19 mouse cellular contexts compared by ENCODE assay signal in genomic region chr10:25371336-25371735, GRCm38 (mm10). TPM values are rescaled to one million over a fixed set of nuclear protein-coding genes. Genes with fewer than 3 reads are reported as not detected.
DNase-seq lines count a peak whose midpoint lies in the region; ATAC-seq and TF ChIP-seq lines count a peak whose summit lies in the region.
"Had no signal": no experiment of that assay in that cellular context is flagged by ENCODE, and none has a peak within 500 bp of the region (broad histone marks: within the 10 kb centered on the region; RNA-seq: fewer than 3 reads in every experiment).

No protein-coding gene starts in this region.

- 55% methylated on average over 2 of the region's 2 CpGs for WGBS in embryonic facial prominence, embryonic 11.5 days
- 25% methylated on average over 2 of the region's 2 CpGs for WGBS in limb, embryonic 13.5 days
- WGBS in liver, postnatal 0 days (ENCODE audit: insufficient replicate concordance) = 71% methylated on average over 2 of the region's 2 CpGs

- TF ChIP-seq EP300 in liver, postnatal 0 days (IDR thresholded peaks at IDR 0.05; ENCODE audit: low read depth) = no peak

- H3K9ac ChIP-seq in embryonic facial prominence, embryonic 11.5 days (replicated peaks; ENCODE audit: low read length) = no peak overlapping the region
- no peak overlapping the region for H3K9ac ChIP-seq in limb, embryonic 13.5 days
- H3K9ac ChIP-seq in liver, postnatal 0 days (replicated peaks) = no peak overlapping the region
- H3K9ac ChIP-seq: hindbrain, embryonic 12.5 days; intestine, embryonic 15.5 days; liver, embryonic 14.5 days had no signal

- H3K9me3 ChIP-seq in embryonic facial prominence, embryonic 11.5 days (replicated peaks; ENCODE audit: control insufficient read depth, low read length) = no peaks in the 10 kb centered on the region
- no peaks in the 10 kb centered on the region for H3K9me3 ChIP-seq in limb, embryonic 13.5 days
- H3K9me3 ChIP-seq in liver, postnatal 0 days (ENCODE audit: low read length) = no peaks in the 10 kb centered on the region
- H3K9me3 ChIP-seq: hindbrain, embryonic 12.5 days; intestine, embryonic 15.5 days had no signal

- H3K27me3 ChIP-seq in embryonic facial prominence, embryonic 11.5 days (ENCODE audit: control insufficient read depth, insufficient read depth, low read length) = no peaks in the 10 kb centered on the region
- no peaks in the 10 kb centered on the region for H3K27me3 ChIP-seq in limb, embryonic 13.5 days
- no peaks in the 10 kb centered on the region for H3K27me3 ChIP-seq in liver, postnatal 0 days (ENCODE audit: insufficient read depth, low read length)
- H3K27me3 ChIP-seq: hindbrain, embryonic 12.5 days; intestine, embryonic 15.5 days; Patski had no signal

- H3K4me2 ChIP-seq in embryonic facial prominence, embryonic 11.5 days (ENCODE audit: low read depth, low read length) = no peak overlapping the region
- peak overlapping the region; percentile 51 for H3K4me2 ChIP-seq in limb, embryonic 13.5 days (replicated peaks)
- no peak overlapping the region for H3K4me2 ChIP-seq in liver, postnatal 0 days (ENCODE audit: low read depth, low read length)
- H3K4me2 ChIP-seq: hindbrain, embryonic 12.5 days; intestine, embryonic 15.5 days had no signal

- ATAC-seq in embryonic facial prominence, embryonic 11.5 days (replicated peaks; ENCODE audit: insufficient number of reproducible peaks, low FRiP score, low TSS enrichment, low read depth) = no peak
- no peak for ATAC-seq in limb, embryonic 13.5 days (ENCODE audit: low FRiP score, low read depth)
- ATAC-seq in liver, postnatal 0 days = no peak

- intact Hi-C loops in gastrocnemius, adult 2 months (cut with DNase I) = no loop called here
- intact Hi-C loops in gastrocnemius, postnatal 36 days (cut with DNase I) = no loop called here

- no peak for DNase-seq in gastrocnemius, adult 2 months
- no peak for DNase-seq in gastrocnemius, postnatal 36 days
- no peak for DNase-seq in layer of hippocampus, adult 2 months (ENCODE audit: low spot score in 2 of 2)
- DNase-seq in layer of hippocampus, adult 18-20 months (ENCODE audit: low spot score in 2 of 2) = no peak
- DNase-seq in embryonic facial prominence, embryonic 11.5 days (ENCODE audit: low spot score) = no peak
- DNase-seq in natural killer cell, adult 2 months (ENCODE audit: low spot score in 2 of 2) = no peak
- no peak for DNase-seq in liver, postnatal 0 days
- DNase-seq: B cell, adult 2 months; cerebellum, adult 11 months; cerebellum, postnatal 36 days; gastrocnemius, postnatal 25 days; lung, postnatal 4 days; right cerebral cortex, postnatal 25 days; thymus, adult 2 months had no signal

- H3K27ac ChIP-seq in gastrocnemius, adult 2 months = peak overlapping the region; percentile 73
- H3K27ac ChIP-seq in layer of hippocampus, adult 2 months = peak overlapping the region; percentile 15; the same call in 1 of the 2 replicates
- H3K27ac ChIP-seq in embryonic facial prominence, embryonic 11.5 days (replicated peaks; ENCODE audit: low read depth, low read length) = 0 out of 2 replicates have a peak overlapping the region, but pooled peaks have one; percentile 14
- peak overlapping the region; percentile 85 for H3K27ac ChIP-seq in limb, embryonic 13.5 days
- no peak overlapping the region for H3K27ac ChIP-seq in liver, postnatal 0 days (ENCODE audit: low read depth)
- H3K27ac ChIP-seq: hindbrain, embryonic 12.5 days; intestine, embryonic 15.5 days; liver, embryonic 14.5 days had no signal

- TF ChIP-seq CTCF in gastrocnemius, adult 2 months (IDR thresholded peaks at IDR 0.05) = no peak
- TF ChIP-seq CTCF in layer of hippocampus, adult 2 months (conservative IDR thresholded peaks at IDR 0.05) = no peak
- TF ChIP-seq CTCF in liver, postnatal 0 days (IDR thresholded peaks at IDR 0.05; ENCODE audit: low read depth) = no peak

- 0 out of 2 replicates have a peak, but pooled peaks cover 2% of the 10 kb centered on the region for H3K4me1 ChIP-seq in embryonic facial prominence, embryonic 11.5 days (ENCODE audit: control insufficient read depth, insufficient read depth, low read length)
- H3K4me1 ChIP-seq in limb, embryonic 13.5 days = peaks cover 90% of the 10 kb centered on the region
- peaks cover 11% of the 10 kb centered on the region for H3K4me1 ChIP-seq in liver, postnatal 0 days (ENCODE audit: insufficient read depth)

- peak overlapping the region; percentile 27; the same call in 1 of the 2 replicates for H3K4me3 ChIP-seq in gastrocnemius, adult 2 months
- H3K4me3 ChIP-seq in layer of hippocampus, adult 2 months = no peak overlapping the region
- H3K4me3 ChIP-seq in embryonic facial prominence, embryonic 11.5 days (ENCODE audit: low read depth, low read length) = no peak overlapping the region
- H3K4me3 ChIP-seq in limb, embryonic 13.5 days = no peak overlapping the region
- H3K4me3 ChIP-seq in liver, postnatal 0 days (ENCODE audit: low read depth, low read length) = no peak overlapping the region
- H3K4me3 ChIP-seq: hindbrain, embryonic 12.5 days; intestine, embryonic 15.5 days had no signal

- H3K36me3 ChIP-seq in embryonic facial prominence, embryonic 11.5 days (replicated peaks; ENCODE audit: control insufficient read depth, insufficient read depth, low read depth, low read length) = no peaks in the 10 kb centered on the region
- no peaks in the 10 kb centered on the region for H3K36me3 ChIP-seq in limb, embryonic 13.5 days
- H3K36me3 ChIP-seq in liver, postnatal 0 days (replicated peaks; ENCODE audit: insufficient read depth, low read length) = no peaks in the 10 kb centered on the region
- H3K36me3 ChIP-seq: hindbrain, embryonic 12.5 days; intestine, embryonic 15.5 days had no signal

RNA-seq across cellular contexts. Expression of gene Epb41l2, which starts 11.7 kb away (rescaled TPM):
- total RNA-seq in gastrocnemius, adult 2 months (2021) = 10 to 100 TPM; 25.3 to 31.4 TPM
- total RNA-seq in gastrocnemius, postnatal 36 days (2021) = 10 to 100 TPM; 27.2 to 32.6 TPM
- 10 to 100 TPM; 76.4 to 84.6 TPM for total RNA-seq in layer of hippocampus, adult 2 months (2021)
- total RNA-seq in layer of hippocampus, adult 18-20 months (2021) = 10 to 100 TPM; 69.9 to 72.5 TPM
- 65.7 and 66.8 TPM in 2 replicates for polyA plus RNA-seq in embryonic facial prominence, embryonic 11.5 days (2014; fragmentation: Nextera tagmentation; extraction: Ambion mirVana)
- 89.5 and 93.2 TPM in 2 replicates for polyA plus RNA-seq in limb, embryonic 13.5 days (2015; fragmentation: Nextera tagmentation; extraction: Ambion mirVana)
- polyA plus RNA-seq in liver, postnatal 0 days (2015; fragmentation: Nextera tagmentation; extraction: Ambion mirVana) = 6.3 and 7.8 TPM in 2 replicates
